Mouse (Mus musculus) CH12.LX (cell line): ENCODE data around the gene Hpcal1.

Experiments used
- CTCF ChIP-seq, 2 experiments: IDR thresholded peaks in 1 of 2; conservative IDR thresholded peaks in 1 of 2; 2 replicates each; pipeline ENCODE4 v1.5.1; 2011 to 2012; ENCODE audit warnings: low read depth in 2 of 2, low read length in 2 of 2, improper control_type of control experiment in 1 of 2, inconsistent platforms in 1 of 2, mild to moderate bottlenecking in 1 of 2, moderate library complexity in 1 of 2
- JUND ChIP-seq: conservative IDR thresholded peaks from 2 replicates; pipeline ENCODE4 v1.6.1; 2011; ENCODE audit warnings: low read depth, low read length, improper control_type of control experiment
- MAX ChIP-seq: IDR thresholded peaks from 2 replicates; pipeline ENCODE4 v1.6.1; 2011; ENCODE audit warnings: low read length, improper control_type of control experiment
- MXI1 ChIP-seq: IDR thresholded peaks from 2 replicates; pipeline ENCODE4 v1.6.1; 2011; ENCODE audit warnings: mild to moderate bottlenecking, low read depth, low read length, improper control_type of control experiment
- POLR2A ChIP-seq: IDR thresholded peaks from 2 replicates; pipeline ENCODE4 v1.6.1; 2011; ENCODE audit warnings: low read depth, mild to moderate bottlenecking, improper control_type of control experiment, low read length
- RAD21 ChIP-seq: IDR thresholded peaks from 2 replicates; pipeline ENCODE4 v1.6.1; 2011; ENCODE audit warnings: low read depth, mild to moderate bottlenecking, low read length, improper control_type of control experiment, moderate library complexity
- SMC3 ChIP-seq: IDR thresholded peaks from 2 replicates; pipeline ENCODE4 v1.6.1; 2011; ENCODE audit warnings: low read depth, low read length, improper control_type of control experiment
- TCF12 ChIP-seq: IDR thresholded peaks from 2 replicates; pipeline ENCODE4 v1.6.1; 2014; ENCODE audit warnings: low read depth, mild to moderate bottlenecking, inconsistent platforms, low read length, improper control_type of control experiment

GRCm38 (mm10) chr12:17726576-17727320 is 36.1 kb downstream of the Hpcal1 start:
- TF ChIP-seq MAX (no peak), CTCF (conservative IDR thresholded peaks at IDR 0.05 in 1 of 2, IDR thresholded peaks at IDR 0.05 in 1 of 2; ENCODE audit: low read depth in 2 of 2, low read length in 2 of 2) (no peak), POLR2A (no peak), MXI1 (no peak), RAD21 (no peak), SMC3 (no peak), TCF12 (no peak), JUND (no peak)
